Mouse (Mus musculus): ENCODE measurements at regions not wholly inside any gene's neighbourhood (a gene's known extent, or its start where the extent isn't known, plus 50 kb on each side); places are given as distances from the start of the nearest gene placed in this dataset.

GRCm38 (mm10) chr13:34395010-34395409 lies 50.0 kb upstream of the Slc22a23 start:
- DNase-seq (ENCODE audit: low spot score): no peak
